Mouse (Mus musculus): ENCODE data around the gene Rps6ka1. TPM values are rescaled to one million over a fixed set of nuclear protein-coding genes. Genes with fewer than 3 reads are reported as not detected.

The Rps6ka1 gene
- total and polyA plus RNA-seq, 2 experiments = 4.1 to 16.9 TPM

DNA sequence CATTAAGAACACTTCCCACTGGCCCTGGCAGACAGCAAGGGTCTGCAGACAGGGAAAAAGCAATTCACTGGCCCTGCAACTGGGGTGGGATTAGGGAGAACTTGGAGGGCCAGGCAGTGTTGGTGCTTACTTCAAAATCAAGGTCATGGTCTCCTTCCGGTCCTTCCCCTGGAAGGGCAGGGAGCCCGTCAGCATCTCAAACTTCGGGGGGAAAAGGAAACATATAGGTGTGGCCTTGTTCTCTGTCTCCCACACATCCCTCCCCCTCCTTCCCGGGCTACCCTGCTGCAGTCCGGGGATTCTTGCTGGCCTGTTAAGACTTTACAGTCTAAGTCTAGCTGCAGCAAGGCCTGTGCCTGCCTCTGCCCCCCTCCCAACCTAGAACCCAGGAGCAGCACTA lies 22.4 kb downstream of the Rps6ka1 start:
- Histone ChIP-seq H3K4me3 (ENCODE audit: insufficient read depth, low read depth, low read length) (no peak overlapping the region), H3K9ac (ENCODE audit: low read depth, low read length) (no peak overlapping the region), H3K36me3 (ENCODE audit: control insufficient read depth, insufficient read depth, low read length) (peaks cover 3% of the 10 kb centered on the region; the same call in 1 of the 2 replicates), H3K27me3 (ENCODE audit: control insufficient read depth, insufficient read depth, low read length) (no peaks in the 10 kb centered on the region), H3K27ac (replicated peaks; ENCODE audit: insufficient read depth, low read depth, low read length) (no peak overlapping the region), H3K4me1 (ENCODE audit: control insufficient read depth, insufficient read depth, low read length) (no peaks in the 10 kb centered on the region), H3K79me2 (ENCODE audit: control insufficient read depth, insufficient read depth, low read length) (no peaks in the 10 kb centered on the region)
- no peak for DNase-seq (ENCODE audit: extremely low read depth, low read depth, low spot score)
- 75% methylated on average over 5 of the region's 5 CpGs for WGBS
- TF ChIP-seq CTCF (IDR thresholded peaks at IDR 0.05; ENCODE audit: low read depth, low read length) = no peak
- no peak for TF ChIP-seq POLR2A (IDR thresholded peaks at IDR 0.05; ENCODE audit: extremely low read depth, insufficient read depth, low read length)

DNA sequence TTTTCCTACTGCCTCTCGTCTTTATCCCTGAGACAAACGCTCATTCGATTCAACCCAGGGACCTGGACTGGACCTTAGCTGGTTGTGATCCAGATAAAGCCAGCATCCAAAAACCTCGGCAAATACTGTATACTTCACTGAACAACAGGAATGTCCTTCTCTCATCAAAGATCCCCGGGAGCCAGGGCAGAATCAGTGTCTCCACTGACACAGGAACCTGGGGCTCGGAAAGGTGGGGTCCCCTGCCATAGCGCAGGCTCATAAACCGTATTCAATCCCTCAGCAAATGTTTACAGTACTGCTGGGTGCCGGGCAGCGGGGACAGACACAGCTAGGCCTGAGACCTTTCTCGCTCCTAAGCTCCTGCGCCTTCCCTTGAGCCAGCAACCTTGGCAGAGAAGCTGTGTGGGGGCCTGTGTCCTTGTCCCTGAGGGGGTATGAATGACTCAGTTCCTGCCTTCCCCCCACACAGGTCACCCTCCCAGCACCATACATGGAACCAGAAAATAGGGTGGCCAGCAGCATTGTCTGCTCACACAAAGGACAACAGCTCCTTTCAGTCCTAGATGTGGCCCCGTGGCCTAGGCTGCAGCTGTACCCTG lies 23.1 kb downstream of the Rps6ka1 start:
- Histone ChIP-seq H3K27ac (replicated peaks; ENCODE audit: insufficient read depth, low read depth, low read length) (no peak overlapping the region), H3K9ac (ENCODE audit: low read depth, low read length) (no peak overlapping the region), H3K36me3 (ENCODE audit: control insufficient read depth, insufficient read depth, low read length) (no peaks in the 10 kb centered on the region; the same call in 1 of the 2 replicates), H3K27me3 (ENCODE audit: control insufficient read depth, insufficient read depth, low read length) (no peaks in the 10 kb centered on the region), H3K79me2 (ENCODE audit: control insufficient read depth, insufficient read depth, low read length) (no peaks in the 10 kb centered on the region), H3K4me1 (ENCODE audit: control insufficient read depth, insufficient read depth, low read length) (no peaks in the 10 kb centered on the region), H3K4me3 (ENCODE audit: insufficient read depth, low read depth, low read length) (no peak overlapping the region)
- no peak for TF ChIP-seq POLR2A (IDR thresholded peaks at IDR 0.05; ENCODE audit: extremely low read depth, insufficient read depth, low read length)
- TF ChIP-seq CTCF (IDR thresholded peaks at IDR 0.05; ENCODE audit: low read depth, low read length) = no peak
- 89% methylated on average over 13 of the region's 13 CpGs for WGBS
- no peak for DNase-seq (ENCODE audit: extremely low read depth, low read depth, low spot score)

GRCm38 (mm10) chr4:133863795-133864379 lies 23.7 kb downstream of the Rps6ka1 start:
- TF ChIP-seq CTCF (IDR thresholded peaks at IDR 0.05; ENCODE audit: low read depth, low read length) = no peak
- TF ChIP-seq POLR2A (IDR thresholded peaks at IDR 0.05; ENCODE audit: extremely low read depth, insufficient read depth, low read length) = no peak

GRCm38 (mm10) chr4:133857527-133857926 lies 30.1 kb downstream of the Rps6ka1 start:
- Histone ChIP-seq H3K36me3 (ENCODE audit: control insufficient read depth, insufficient read depth, low read length) (peaks cover 6% of the 10 kb centered on the region; the same call in 1 of the 2 replicates), H3K4me3 (ENCODE audit: insufficient read depth, low read depth, low read length) (no peak overlapping the region), H3K4me1 (ENCODE audit: control insufficient read depth, insufficient read depth, low read length) (no peaks in the 10 kb centered on the region), H3K27ac (replicated peaks; ENCODE audit: insufficient read depth, low read depth, low read length) (no peak overlapping the region), H3K9ac (ENCODE audit: low read depth, low read length) (no peak overlapping the region), H3K27me3 (ENCODE audit: control insufficient read depth, insufficient read depth, low read length) (no peaks in the 10 kb centered on the region), H3K79me2 (ENCODE audit: control insufficient read depth, insufficient read depth, low read length) (no peaks in the 10 kb centered on the region)
- no peak for DNase-seq (ENCODE audit: extremely low read depth, low read depth, low spot score)
- 87% methylated on average over 4 of the region's 4 CpGs for WGBS
- no peak for TF ChIP-seq POLR2A (IDR thresholded peaks at IDR 0.05; ENCODE audit: extremely low read depth, insufficient read depth, low read length)
- peak; percentile 34 for TF ChIP-seq CTCF (IDR thresholded peaks at IDR 0.05; ENCODE audit: low read depth, low read length)

More at GRCm38 (mm10) chr4:133863795-133864379, 23.7 kb downstream of the Rps6ka1 start:
- Histone ChIP-seq H3K27me3 (ENCODE audit: control insufficient read depth, insufficient read depth, low read length) (no peaks in the 10 kb centered on the region), H3K9ac (ENCODE audit: low read depth, low read length) (no peak overlapping the region), H3K79me2 (ENCODE audit: control insufficient read depth, insufficient read depth, low read length) (no peaks in the 10 kb centered on the region), H3K4me3 (ENCODE audit: insufficient read depth, low read depth, low read length) (no peak overlapping the region), H3K36me3 (ENCODE audit: control insufficient read depth, insufficient read depth, low read length) (no peaks in the 10 kb centered on the region; the same call in 1 of the 2 replicates), H3K27ac (replicated peaks; ENCODE audit: insufficient read depth, low read depth, low read length) (no peak overlapping the region), H3K4me1 (ENCODE audit: control insufficient read depth, insufficient read depth, low read length) (no peaks in the 10 kb centered on the region)
- WGBS = 92% methylated on average over 12 of the region's 12 CpGs
- no peak for DNase-seq (ENCODE audit: extremely low read depth, low read depth, low spot score)

DNA sequence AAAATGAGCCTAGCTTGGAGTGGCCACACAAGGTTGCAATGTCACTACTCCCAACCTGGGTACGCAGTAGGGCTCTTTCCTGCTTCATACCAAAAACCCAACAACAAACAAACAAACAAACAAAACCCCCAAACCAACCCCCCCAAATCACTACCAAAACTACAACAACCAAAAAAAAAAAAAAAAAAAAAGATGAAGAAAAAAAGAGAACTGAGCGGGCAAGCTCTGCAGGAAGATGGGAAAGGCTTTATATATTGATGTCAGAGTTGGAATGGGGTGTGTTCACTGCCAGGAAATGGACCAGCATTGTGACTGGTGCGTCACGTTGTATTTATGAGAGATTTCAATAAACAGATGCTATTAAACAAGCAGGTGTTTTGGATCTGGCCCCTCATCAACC lies 33.0 kb downstream of the Rps6ka1 start:
- Histone ChIP-seq H3K36me3 (ENCODE audit: control insufficient read depth, insufficient read depth, low read length) (peaks cover 6% of the 10 kb centered on the region; the same call in 1 of the 2 replicates), H3K27ac (replicated peaks; ENCODE audit: insufficient read depth, low read depth, low read length) (no peak overlapping the region), H3K79me2 (ENCODE audit: control insufficient read depth, insufficient read depth, low read length) (no peaks in the 10 kb centered on the region), H3K9ac (ENCODE audit: low read depth, low read length) (no peak overlapping the region), H3K4me1 (ENCODE audit: control insufficient read depth, insufficient read depth, low read length) (no peaks in the 10 kb centered on the region), H3K27me3 (ENCODE audit: control insufficient read depth, insufficient read depth, low read length) (no peaks in the 10 kb centered on the region), H3K4me3 (ENCODE audit: insufficient read depth, low read depth, low read length) (no peak overlapping the region)
- WGBS = 87% methylated on average over 4 of the region's 4 CpGs
- TF ChIP-seq POLR2A (IDR thresholded peaks at IDR 0.05; ENCODE audit: extremely low read depth, insufficient read depth, low read length) (no peak), CTCF (IDR thresholded peaks at IDR 0.05; ENCODE audit: low read depth, low read length) (no peak)
- DNase-seq (ENCODE audit: extremely low read depth, low read depth, low spot score) = no peak

GRCm38 (mm10) chr4:133853630-133854029 lies 34.0 kb downstream of the Rps6ka1 start:
- TF ChIP-seq POLR2A (IDR thresholded peaks at IDR 0.05; ENCODE audit: extremely low read depth, insufficient read depth, low read length) (no peak), CTCF (IDR thresholded peaks at IDR 0.05; ENCODE audit: low read depth, low read length) (no peak)
- H3K4me3 ChIP-seq (ENCODE audit: insufficient read depth, low read depth, low read length) = no peak overlapping the region
- H3K27me3 ChIP-seq (ENCODE audit: control insufficient read depth, insufficient read depth, low read length) = no peaks in the 10 kb centered on the region
- H3K79me2 ChIP-seq (ENCODE audit: control insufficient read depth, insufficient read depth, low read length) = no peaks in the 10 kb centered on the region
- no peak for DNase-seq (ENCODE audit: extremely low read depth, low read depth, low spot score)
- H3K36me3 ChIP-seq (ENCODE audit: control insufficient read depth, insufficient read depth, low read length) = peaks cover 9% of the 10 kb centered on the region; the same call in 1 of the 2 replicates
- H3K9ac ChIP-seq (ENCODE audit: low read depth, low read length) = no peak overlapping the region
- no peak overlapping the region for H3K27ac ChIP-seq (replicated peaks; ENCODE audit: insufficient read depth, low read depth, low read length)
- no peaks in the 10 kb centered on the region for H3K4me1 ChIP-seq (ENCODE audit: control insufficient read depth, insufficient read depth, low read length)
- WGBS = 87% methylated on average over 10 of the region's 10 CpGs
